Mouse (Mus musculus): Measurements from ENCODE around the gene E2f6. TPM values are rescaled to one million over a fixed set of nuclear protein-coding genes. Genes with fewer than 3 reads are reported as not detected.

The E2f6 gene
- total RNA-seq, 2 experiments from 2014 or later: 27.5 to 43.8 TPM

- DNase-seq: peak; percentile 75
Observed at GRCm38 (mm10) chr12:16874086-16874485, 63.3 kb downstream of the E2f6 start.

- no peak for DNase-seq
Observed at GRCm38 (mm10) chr12:16875269-16875668, 64.5 kb downstream of the E2f6 start.

GRCm38 (mm10) chr12:16875678-16876077 lies 64.9 kb downstream of the E2f6 start:
- no peak for DNase-seq

GRCm38 (mm10) chr12:16876667-16877066 lies 65.9 kb downstream of the E2f6 start:
- DNase-seq: no peak

- peak; percentile 64 for DNase-seq
Observed at GRCm38 (mm10) chr12:16877141-16877540, 66.4 kb downstream of the E2f6 start.

- DNase-seq: no peak
Observed at GRCm38 (mm10) chr12:16877679-16878078, 66.9 kb downstream of the E2f6 start.

GRCm38 (mm10) chr12:16879369-16879768 lies 68.6 kb downstream of the E2f6 start:
- DNase-seq: no peak

GRCm38 (mm10) chr12:16880077-16880476 lies 69.3 kb downstream of the E2f6 start:
- DNase-seq: no peak

GRCm38 (mm10) chr12:16882442-16882841 lies 71.7 kb downstream of the E2f6 start:
- no peak for DNase-seq

- no peak for DNase-seq
Observed at GRCm38 (mm10) chr12:16883111-16883510, 72.3 kb downstream of the E2f6 start.

- DNase-seq: no peak
Observed at GRCm38 (mm10) chr12:16884534-16884933, 73.8 kb downstream of the E2f6 start.

- DNase-seq: no peak
Observed at GRCm38 (mm10) chr12:16886354-16886753, 75.6 kb downstream of the E2f6 start.

Small RNA genes within 50 kb of the gene (microRNA-seq; reads per million reads assigned to microRNA genes)
- not detected for gene Gm44305

Other genes with a start within 250 kb of the E2f6 start
- 100 to 1,000 TPM in 1 of 2 experiments, 10 to 100 TPM in 1; 76.2 to 163 TPM for gene Lpin1, start 200.0 kb upstream of the E2f6 start, total RNA-seq (2021)
- gene Ntsr2, start 157.6 kb upstream of the E2f6 start, total RNA-seq (2021): under 1 TPM in 1 of 2 experiments, not detected in 1; 0.60 TPM
- gene Greb1, start 10.1 kb upstream of the E2f6 start, total RNA-seq (2021): 10 to 100 TPM; 19.3 to 37.1 TPM
- gene Rock2, start 83.9 kb downstream of the E2f6 start, total RNA-seq (2021): 10 to 100 TPM; 49.0 to 67.2 TPM
- 1 to 10 TPM; 4.5 to 4.6 TPM for gene Pqlc3, start 189.4 kb downstream of the E2f6 start, total RNA-seq (2021)
- under 1 TPM; 0.06 to 0.12 TPM for gene 2410004P03Rik, start 200.8 kb downstream of the E2f6 start, total RNA-seq (2021)